Mouse (Mus musculus): Measurements from ENCODE around the gene Ms4a14. TPM values are rescaled to one million over a fixed set of nuclear protein-coding genes. Genes with fewer than 3 reads are reported as not detected.

The Ms4a14 gene
- 0.03 and 0.04 TPM in 2 replicates for polyA plus RNA-seq (2012; ENCODE audit: low replicate concordance)

DNA sequence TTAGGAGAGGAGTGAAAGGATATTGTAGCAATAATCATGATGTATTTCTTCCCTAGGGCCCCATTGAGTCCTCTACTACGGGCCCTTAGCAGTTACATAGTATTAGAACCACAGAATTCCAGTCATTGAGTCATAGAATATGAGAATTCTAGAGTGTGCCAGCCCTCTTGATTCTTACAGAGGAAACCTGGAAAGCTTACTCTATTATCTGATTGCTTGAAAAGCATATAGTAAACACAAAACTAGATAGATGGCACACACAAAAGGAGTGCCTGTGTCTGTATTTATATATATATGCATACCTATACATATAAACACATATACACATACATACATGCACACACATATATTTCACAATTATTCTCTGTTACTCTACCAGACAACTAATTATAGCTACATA is at the start of gene Ms4a14:
TSS of gene Ms4a14 (minus strand) at position 101 of the 400 bp plus-strand sequence.

DNA sequence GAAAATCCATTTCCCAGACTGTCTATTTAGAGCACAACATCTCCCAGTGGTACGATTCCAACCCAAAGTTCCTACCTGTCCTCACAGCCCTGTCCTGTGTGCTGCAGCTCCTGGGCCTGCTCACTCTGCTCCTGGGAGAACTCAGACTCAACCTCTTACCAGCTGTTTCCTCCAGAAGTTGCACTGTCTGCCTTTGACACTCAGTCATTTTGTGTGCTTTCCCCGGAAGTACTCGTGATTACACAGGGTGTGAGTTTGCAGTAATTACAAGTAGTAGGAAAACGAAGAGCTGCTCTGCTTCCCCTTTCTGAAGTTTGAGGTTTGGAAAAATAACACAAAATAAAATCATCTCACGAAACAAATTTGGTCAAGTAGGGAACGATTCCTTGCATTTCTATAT is 21.7 kb upstream of the Ms4a14 start, which contains the start of gene Ms4a7:
TSS of gene Ms4a7 (minus strand) at position 215 of the 400 bp plus-strand sequence.

DNA sequence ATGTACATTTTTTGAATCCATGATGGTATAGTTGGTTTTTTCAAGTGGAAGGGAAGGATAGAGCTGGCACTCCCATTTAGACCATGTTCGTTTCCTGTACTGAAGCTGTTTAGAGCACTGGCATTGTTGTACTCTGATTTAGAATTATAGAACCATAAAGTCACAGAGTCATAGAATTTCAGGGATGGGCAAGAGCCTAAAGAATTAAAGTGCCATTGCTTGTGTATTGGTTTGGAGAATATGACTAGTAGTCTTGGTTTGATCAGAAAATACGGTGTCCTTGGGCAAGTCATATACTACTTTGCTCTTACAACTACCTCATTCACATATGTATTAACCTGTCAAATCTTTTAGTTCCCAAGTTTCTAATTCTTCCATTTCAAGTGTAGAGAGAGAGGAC is 30.5 kb downstream of the Ms4a14 start, which contains the start of gene Ms4a5:
TSS of gene Ms4a5 (minus strand) at position 101 of the 400 bp plus-strand sequence.

DNA sequence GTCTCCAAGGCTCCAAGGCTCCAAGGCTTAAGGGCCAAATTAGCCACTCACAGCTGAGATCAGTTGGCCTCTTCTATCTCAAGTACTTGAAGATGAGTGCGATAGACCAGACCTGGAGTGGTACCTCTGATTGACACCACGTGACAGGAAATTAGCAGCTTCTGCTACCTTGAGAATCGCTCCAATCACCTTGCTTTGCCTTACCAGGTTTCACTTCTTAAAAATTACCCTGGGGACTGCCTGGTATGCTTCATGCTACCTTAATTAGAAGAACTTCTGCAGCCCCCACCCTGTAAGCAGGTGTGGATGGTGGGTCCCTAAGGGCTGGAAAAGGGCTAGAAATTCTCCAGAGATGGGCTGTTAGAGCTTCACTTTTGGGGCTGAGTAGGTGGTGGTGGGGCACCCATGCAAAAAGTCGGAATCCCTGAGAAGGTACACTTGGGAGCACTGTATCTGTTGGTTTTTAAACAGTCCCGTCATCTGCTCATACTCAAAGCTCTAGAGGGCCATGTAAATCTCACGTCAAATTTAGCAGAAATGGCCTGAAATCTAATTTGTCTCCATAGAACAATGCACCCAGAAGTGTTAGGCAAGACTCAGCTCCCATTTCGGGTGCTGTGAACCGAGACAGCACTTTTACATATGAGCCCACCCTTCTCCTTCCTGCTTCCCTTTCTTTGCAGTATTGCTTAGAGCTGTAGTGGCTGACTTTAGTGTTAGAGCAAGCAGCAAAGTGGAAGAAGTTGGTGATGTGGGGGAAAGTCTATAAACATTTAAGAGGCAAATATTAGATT is 48.0 kb downstream of the Ms4a14 start, which contains the start of gene Ms4a1:
TSS of gene Ms4a1 (minus strand) at position 190 of the 794 bp plus-strand sequence.

Other genes starting within 250 kb of the Ms4a14 start
- gene Ms4a8a, start 233.4 kb downstream of the Ms4a14 start, polyA plus RNA-seq (2012; ENCODE audit: low replicate concordance), result 0.25 and 0.67 TPM in 2 replicates
- not detected in 2 replicates for gene 1700017D01Rik, start 183.6 kb downstream of the Ms4a14 start, polyA plus RNA-seq (2012; ENCODE audit: low replicate concordance)
- not detected in 2 replicates for gene 1700025F22Rik, start 149.1 kb downstream of the Ms4a14 start, polyA plus RNA-seq (2012; ENCODE audit: low replicate concordance)
- gene Ms4a13, start 117.7 kb downstream of the Ms4a14 start, polyA plus RNA-seq (2012; ENCODE audit: low replicate concordance), result not detected in 2 replicates
- not detected in 2 replicates for gene Ms4a12, start 82.0 kb downstream of the Ms4a14 start, polyA plus RNA-seq (2012; ENCODE audit: low replicate concordance)
- gene Ms4a1, start 48.2 kb downstream of the Ms4a14 start, polyA plus RNA-seq (2012; ENCODE audit: low replicate concordance), result 12.1 and 66.2 TPM in 2 replicates
- not detected in 2 replicates for gene Ms4a5, start 30.6 kb downstream of the Ms4a14 start, polyA plus RNA-seq (2012; ENCODE audit: low replicate concordance)
- gene Ms4a7, start 21.7 kb upstream of the Ms4a14 start, polyA plus RNA-seq (2012; ENCODE audit: low replicate concordance), result 0.53 and 3.8 TPM in 2 replicates
- 0.63 and 0.94 TPM in 2 replicates for gene Ms4a4a, start 61.1 kb upstream of the Ms4a14 start, polyA plus RNA-seq (2012; ENCODE audit: low replicate concordance)
- 2.2 and 13.7 TPM in 2 replicates for gene Ms4a4c, start 90.3 kb upstream of the Ms4a14 start, polyA plus RNA-seq (2012; ENCODE audit: low replicate concordance)
- 75.3 and 75.9 TPM in 2 replicates for gene Ms4a4b, start 129.1 kb upstream of the Ms4a14 start, polyA plus RNA-seq (2012; ENCODE audit: low replicate concordance)
- 5.7 and 8.1 TPM in 2 replicates for gene Ms4a6c, start 154.9 kb upstream of the Ms4a14 start, polyA plus RNA-seq (2012; ENCODE audit: low replicate concordance)
- gene Gm8369, start 171.5 kb upstream of the Ms4a14 start, polyA plus RNA-seq (2012; ENCODE audit: low replicate concordance), result 1.1 and 8.0 TPM in 2 replicates
- 15.2 and 18.3 TPM in 2 replicates for gene Ms4a6b, start 202.1 kb upstream of the Ms4a14 start, polyA plus RNA-seq (2012; ENCODE audit: low replicate concordance)
- 0.22 TPM in 1 of 2 replicates, not detected in the other for gene Ms4a4d, start 222.3 kb upstream of the Ms4a14 start, polyA plus RNA-seq (2012; ENCODE audit: low replicate concordance)